Mouse (Mus musculus) neural tube, embryonic 13.5 days (tissue): ENCODE results near the gene Evi2a. TPM values are rescaled to one million over a fixed set of nuclear protein-coding genes. Genes with fewer than 3 reads are reported as not detected.

Experiments used
- ATAC-seq: fragments of 200-750 bp; cut with Nextera tagmentation; 2 replicates; pipeline ENCODE4 v1.8.0; 2017; ENCODE audit warnings: low read depth, mild to moderate bottlenecking, moderate TSS enrichment, moderate library complexity
- H3K27ac ChIP-seq: fragments of 300-500 bp; sonication (generic); replicated peaks from 2 replicates; pipeline ENCODE4 v1.5.1; 2015; ENCODE audit warnings: moderate library complexity, mild to moderate bottlenecking, inconsistent platforms
- H3K27me3 ChIP-seq: fragments of 300-500 bp; sonication (generic); 2 replicates; pipeline ENCODE4 v1.6.1; 2015; ENCODE audit warnings: mild to moderate bottlenecking, inconsistent platforms
- H3K36me3 ChIP-seq: fragments of 300-500 bp; sonication (generic); 2 replicates; pipeline ENCODE4 v1.6.1; 2015; ENCODE audit warnings: mild to moderate bottlenecking, inconsistent platforms
- H3K4me1 ChIP-seq: fragments of 300-500 bp; sonication (generic); replicated peaks from 2 replicates; pipeline ENCODE4 v1.6.1; 2015; ENCODE audit warnings: inconsistent platforms
- H3K4me2 ChIP-seq: fragments of 300-500 bp; sonication (generic); 2 replicates; pipeline ENCODE4 v1.6.1; 2015; ENCODE audit warnings: inconsistent platforms, mild to moderate bottlenecking, moderate library complexity
- H3K4me3 ChIP-seq: fragments of 300-500 bp; sonication (generic); 2 replicates; pipeline ENCODE4 v1.5.1; 2015; ENCODE audit warnings: mild to moderate bottlenecking, inconsistent platforms
- H3K9ac ChIP-seq: fragments of 300-500 bp; sonication (generic); 2 replicates; pipeline ENCODE4 v1.6.1; 2015; ENCODE audit warnings: moderate library complexity, mild to moderate bottlenecking, inconsistent platforms
- H3K9me3 ChIP-seq: fragments of 300-500 bp; sonication (generic); 2 replicates; pipeline ENCODE4 v1.6.1; 2016; ENCODE audit warnings: inconsistent platforms
- WGBS: fragments of 180-500 bp; shearing (Covaris S2); methylation state at CpG from one replicate; pipeline ENCODE4 v1.1.7; 2015; 5-methylcytosine and 5-hydroxymethylcytosine counted together
- polyA plus RNA-seq: library from polyadenylated mRNA; unstranded; fragments of >200 nt; fragmentation: Nextera tagmentation; extraction: Ambion mirVana; gene quantifications from 2 replicates; pipeline ENCODE4 v1.2.1, GENCODE M21; 2015

The Evi2a gene
- polyA plus RNA-seq, result 3.5 and 3.8 TPM in 2 replicates

DNA sequence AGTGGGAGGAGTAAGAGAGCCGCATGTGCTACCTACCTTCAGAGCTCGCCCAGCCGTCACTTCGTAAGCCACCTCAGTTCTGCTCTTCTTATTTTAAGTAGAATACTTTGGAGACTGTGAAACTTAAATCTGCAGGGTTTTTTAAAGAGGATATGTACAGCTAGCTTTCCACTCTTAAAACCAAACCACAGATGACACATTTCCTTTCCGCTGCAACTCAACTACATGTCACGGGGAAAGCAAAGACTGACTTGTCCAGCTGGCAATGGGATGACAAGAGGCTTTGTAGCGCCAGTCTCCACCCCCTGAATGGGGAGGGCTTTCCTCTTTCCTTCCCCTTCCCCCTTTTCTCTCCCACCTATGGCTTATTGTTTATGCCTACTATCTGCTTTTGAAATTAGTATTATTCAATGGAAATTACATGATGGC is at the start of gene Evi2a, which contains the start of gene Evi2:
Evi2a (minus strand) TSS at position 277 of the 429 bp plus-strand sequence.
Evi2 (minus strand) TSS at position 257 of the 429 bp plus-strand sequence.
- Histone ChIP-seq H3K4me2 (no peak within 1 kb of the TSS), H3K9ac (no peak within 1 kb of the TSS), H3K27ac (no peak within 1 kb of the TSS), H3K27me3 (no peaks in the 10 kb centered on the region), H3K4me1 (no peaks in the 10 kb centered on the region), H3K9me3 (no peaks in the 10 kb centered on the region), H3K36me3 (peaks cover 14% of the 10 kb centered on the region; the same call in 1 of the 2 replicates), H3K4me3 (no peak within 1 kb of the TSS)
- WGBS, result 91% methylated on average over 7 of the region's 7 CpGs
- no peak for ATAC-seq

DNA sequence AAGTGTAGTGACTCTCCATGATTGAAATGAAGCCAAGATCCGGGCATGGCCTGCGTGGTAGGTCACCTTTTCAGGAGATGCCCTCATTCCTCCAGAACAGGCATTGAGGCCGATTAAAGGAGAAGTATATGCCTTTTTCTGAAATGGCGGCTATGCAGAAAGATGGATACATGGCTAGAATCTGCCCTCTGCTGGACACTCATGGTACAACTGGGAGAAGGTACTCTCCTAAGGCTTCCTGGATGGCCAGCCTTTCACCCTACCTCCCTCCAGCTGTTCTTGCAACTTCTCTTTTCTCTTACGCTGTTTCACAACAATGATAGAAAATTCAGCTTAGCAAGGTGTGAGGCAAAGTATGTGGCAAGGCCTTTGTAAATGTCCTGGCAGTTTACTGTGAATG is 47.3 kb upstream of the Evi2a start:
- no peaks in the 10 kb centered on the region for H3K27me3 ChIP-seq
- no peaks in the 10 kb centered on the region for H3K4me1 ChIP-seq
- 51% methylated on average over 5 of the region's 5 CpGs for WGBS
- H3K9me3 ChIP-seq, result no peaks in the 10 kb centered on the region
- no peak overlapping the region for H3K9ac ChIP-seq
- ATAC-seq, result peak; percentile 53; the same call in 1 of the 2 replicates
- no peak overlapping the region for H3K27ac ChIP-seq
- H3K4me3 ChIP-seq, result no peak overlapping the region
- H3K4me2 ChIP-seq, result no peak overlapping the region
- peaks cover 52% of the 10 kb centered on the region for H3K36me3 ChIP-seq

- Histone ChIP-seq H3K4me3 (no peak overlapping the region), H3K27me3 (no peaks in the 10 kb centered on the region), H3K4me2 (no peak overlapping the region), H3K4me1 (no peaks in the 10 kb centered on the region), H3K9me3 (no peaks in the 10 kb centered on the region), H3K36me3 (peaks cover 73% of the 10 kb centered on the region), H3K27ac (no peak overlapping the region), H3K9ac (no peak overlapping the region)
- ATAC-seq, result no peak
- WGBS, result 89% methylated on average over 14 of the region's 14 CpGs
Observed at GRCm38 (mm10) chr11:79575383-79576073, 45.1 kb upstream of the Evi2a start.

GRCm38 (mm10) chr11:79573836-79574235 is 43.4 kb upstream of the Evi2a start:
- Histone ChIP-seq H3K4me2 (no peak overlapping the region), H3K4me1 (no peaks in the 10 kb centered on the region), H3K4me3 (no peak overlapping the region), H3K27ac (no peak overlapping the region), H3K27me3 (no peaks in the 10 kb centered on the region), H3K9ac (no peak overlapping the region), H3K36me3 (peaks cover 78% of the 10 kb centered on the region), H3K9me3 (no peaks in the 10 kb centered on the region)
- ATAC-seq, result no peak
- WGBS, result 82% methylated on average over 3 of the region's 3 CpGs

- H3K9ac ChIP-seq, result no peak overlapping the region
- H3K4me3 ChIP-seq, result no peak overlapping the region
- H3K27ac ChIP-seq, result no peak overlapping the region
- H3K9me3 ChIP-seq, result no peaks in the 10 kb centered on the region
- H3K36me3 ChIP-seq, result peaks cover 94% of the 10 kb centered on the region
- H3K4me2 ChIP-seq, result no peak overlapping the region
- ATAC-seq, result no peak
- H3K4me1 ChIP-seq, result no peaks in the 10 kb centered on the region
- 85% methylated on average over 2 of the region's 2 CpGs for WGBS
- H3K27me3 ChIP-seq, result no peaks in the 10 kb centered on the region
Observed at GRCm38 (mm10) chr11:79570319-79570718, 39.9 kb upstream of the Evi2a start.

- Histone ChIP-seq H3K9ac (no peak overlapping the region), H3K4me2 (no peak overlapping the region), H3K36me3 (peaks cover 89% of the 10 kb centered on the region), H3K4me1 (no peaks in the 10 kb centered on the region), H3K9me3 (no peaks in the 10 kb centered on the region), H3K27ac (no peak overlapping the region), H3K4me3 (no peak overlapping the region), H3K27me3 (no peaks in the 10 kb centered on the region)
- 90% methylated on average over 11 of the region's 11 CpGs for WGBS
- ATAC-seq, result no peak
Observed at GRCm38 (mm10) chr11:79568197-79568911, 37.9 kb upstream of the Evi2a start.

GRCm38 (mm10) chr11:79566947-79567346 is 36.5 kb upstream of the Evi2a start:
- Histone ChIP-seq H3K9me3 (no peaks in the 10 kb centered on the region), H3K4me3 (no peak overlapping the region), H3K4me2 (no peak overlapping the region), H3K4me1 (no peaks in the 10 kb centered on the region), H3K27me3 (no peaks in the 10 kb centered on the region), H3K27ac (no peak overlapping the region), H3K36me3 (peaks cover 90% of the 10 kb centered on the region), H3K9ac (no peak overlapping the region)
- 49% methylated on average over 1 of the region's 1 CpGs for WGBS
- no peak for ATAC-seq

- Histone ChIP-seq H3K36me3 (peaks cover 89% of the 10 kb centered on the region), H3K9me3 (no peaks in the 10 kb centered on the region), H3K4me1 (no peaks in the 10 kb centered on the region), H3K4me2 (no peak overlapping the region), H3K27me3 (no peaks in the 10 kb centered on the region), H3K9ac (no peak overlapping the region), H3K27ac (no peak overlapping the region), H3K4me3 (no peak overlapping the region)
- no peak for ATAC-seq
- whole genome bisulfite sequencing, result 86% methylated on average over 7 of the region's 7 CpGs
Observed at GRCm38 (mm10) chr11:79563493-79563892, 33.1 kb upstream of the Evi2a start.

DNA sequence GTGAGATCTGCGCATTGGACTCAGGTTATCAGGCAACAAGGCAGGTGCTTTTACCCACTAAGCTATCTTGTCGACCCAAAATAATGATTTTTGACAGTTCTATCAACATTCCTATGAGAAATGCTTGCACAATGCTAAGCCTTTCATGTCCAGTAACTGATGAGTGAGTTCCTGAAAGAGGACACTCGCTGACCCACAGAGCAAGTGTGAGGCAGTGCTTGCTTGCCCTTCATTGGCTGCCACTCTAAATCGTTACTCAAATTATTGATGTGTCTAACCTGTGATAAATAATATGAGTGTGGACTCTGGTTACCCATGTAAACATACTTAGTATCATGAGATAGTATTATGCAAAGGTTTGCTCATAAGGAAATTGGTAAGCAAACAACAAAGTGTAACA is 30.1 kb upstream of the Evi2a start:
- no peak overlapping the region for H3K4me2 ChIP-seq
- no peaks in the 10 kb centered on the region for H3K9me3 ChIP-seq
- no peaks in the 10 kb centered on the region for H3K4me1 ChIP-seq
- no peaks in the 10 kb centered on the region for H3K27me3 ChIP-seq
- no peak overlapping the region for H3K27ac ChIP-seq
- H3K4me3 ChIP-seq, result no peak overlapping the region
- peaks cover 84% of the 10 kb centered on the region for H3K36me3 ChIP-seq
- H3K9ac ChIP-seq, result no peak overlapping the region
- 95% methylated on average over 4 of the region's 4 CpGs for WGBS
- no peak for ATAC-seq

DNA sequence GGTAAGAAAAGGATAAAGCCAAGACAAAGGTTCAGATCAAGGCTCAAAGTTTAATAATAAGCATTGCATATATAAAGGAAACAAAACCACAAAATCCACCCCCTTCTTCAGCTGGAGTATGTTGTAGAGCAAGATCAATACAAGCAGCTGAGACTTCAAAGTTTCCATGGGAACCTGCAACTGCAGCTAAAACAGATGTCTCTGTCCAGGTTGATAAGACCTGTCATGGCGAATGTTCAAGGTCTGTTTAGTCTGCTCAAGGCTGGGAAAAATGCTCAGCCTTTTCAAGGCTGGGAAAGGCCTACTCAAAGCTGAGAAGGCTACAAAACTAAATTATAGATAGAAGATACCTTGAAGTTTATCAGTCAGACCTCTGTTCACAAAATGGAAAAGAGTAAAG is 22.2 kb upstream of the Evi2a start:
- no peak overlapping the region for H3K9ac ChIP-seq
- no peaks in the 10 kb centered on the region for H3K4me1 ChIP-seq
- no peaks in the 10 kb centered on the region for H3K9me3 ChIP-seq
- H3K4me2 ChIP-seq, result no peak overlapping the region
- H3K36me3 ChIP-seq, result peaks cover 80% of the 10 kb centered on the region
- no peak overlapping the region for H3K27ac ChIP-seq
- no peak overlapping the region for H3K4me3 ChIP-seq
- WGBS, result 88% methylated on average over 1 of the region's 1 CpGs
- no peak for ATAC-seq
- no peaks in the 10 kb centered on the region for H3K27me3 ChIP-seq

GRCm38 (mm10) chr11:79536293-79536692 is 5.9 kb upstream of the Evi2a start:
- H3K27ac ChIP-seq, result no peak overlapping the region
- no peak overlapping the region for H3K4me2 ChIP-seq
- ATAC-seq, result no peak
- H3K9me3 ChIP-seq, result no peaks in the 10 kb centered on the region
- peaks cover 43% of the 10 kb centered on the region for H3K36me3 ChIP-seq
- H3K4me3 ChIP-seq, result no peak overlapping the region
- no peak overlapping the region for H3K9ac ChIP-seq
- H3K27me3 ChIP-seq, result no peaks in the 10 kb centered on the region
- H3K4me1 ChIP-seq, result no peaks in the 10 kb centered on the region
- WGBS, result 95% methylated on average over 3 of the region's 3 CpGs

DNA sequence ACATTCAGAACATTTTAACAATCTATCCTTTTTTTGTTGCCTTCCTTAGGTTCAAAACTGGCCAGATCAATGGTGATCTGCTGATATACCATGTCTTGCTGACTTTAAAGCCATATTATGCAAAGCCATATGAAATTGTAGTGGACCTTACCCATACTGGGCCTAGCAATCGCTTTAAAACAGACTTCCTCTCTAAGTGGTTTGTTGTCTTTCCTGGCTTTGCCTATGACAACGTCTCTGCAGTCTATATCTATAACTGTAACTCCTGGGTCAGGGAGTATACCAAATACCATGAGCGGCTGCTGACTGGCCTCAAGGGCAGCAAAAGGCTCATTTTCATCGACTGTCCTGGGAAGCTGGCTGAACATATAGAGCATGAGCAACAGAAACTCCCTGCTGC is 5.1 kb upstream of the Evi2a start:
- H3K27ac ChIP-seq, result no peak overlapping the region
- WGBS, result 90% methylated on average over 4 of the region's 4 CpGs
- no peak overlapping the region for H3K4me2 ChIP-seq
- no peak for ATAC-seq
- H3K9me3 ChIP-seq, result no peaks in the 10 kb centered on the region
- H3K27me3 ChIP-seq, result no peaks in the 10 kb centered on the region
- no peak overlapping the region for H3K4me3 ChIP-seq
- H3K9ac ChIP-seq, result no peak overlapping the region
- H3K36me3 ChIP-seq, result peaks cover 45% of the 10 kb centered on the region
- no peaks in the 10 kb centered on the region for H3K4me1 ChIP-seq
